ENCODE assay signal across 8 mouse cellular contexts in the genomic region with DNA sequence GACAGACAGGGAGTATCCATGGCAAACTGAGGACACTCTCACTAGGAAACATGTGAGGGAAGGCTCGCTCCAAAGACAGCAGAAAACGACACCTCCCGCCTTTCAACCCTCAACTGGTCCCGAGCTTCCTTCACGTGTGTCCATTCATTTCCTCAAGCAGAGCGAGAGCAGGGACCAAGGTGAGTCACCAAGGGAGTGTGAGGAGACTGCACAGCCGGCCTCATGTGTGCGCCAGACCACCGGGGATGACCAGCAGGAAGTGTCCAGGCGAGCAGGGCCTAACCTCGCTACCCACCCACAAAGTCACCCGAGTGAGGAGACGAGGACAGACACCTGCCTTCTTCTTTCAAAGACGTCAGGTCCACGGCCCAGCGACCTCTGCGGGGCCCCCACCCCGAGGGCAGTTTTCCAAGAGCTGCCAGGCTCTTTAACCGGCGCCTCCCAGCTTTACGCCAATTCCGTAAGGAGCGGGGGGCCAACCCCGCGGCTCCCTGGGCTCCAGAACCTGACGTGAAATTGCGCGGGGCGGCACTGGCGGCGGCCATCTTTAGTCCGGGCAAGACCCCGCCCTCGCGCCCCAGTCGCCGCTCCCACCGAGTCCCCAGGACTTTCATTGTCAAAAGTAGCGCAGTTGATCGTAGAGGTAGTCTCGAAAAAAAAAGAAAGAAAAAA. TPM values are rescaled to one million over a fixed set of nuclear protein-coding genes. Genes with fewer than 3 reads are reported as not detected.
A peak's percentile ranks its signal among the peaks of the same experiment; 100 is the strongest.
DNase-seq lines count a peak whose midpoint lies in the region; ATAC-seq lines count a peak whose summit lies in the region.

No protein-coding gene starts in this region.

- H3K4me3 ChIP-seq in forebrain, embryonic 11.5 days (ENCODE audit: low read depth, low read length): peak overlapping the region; percentile 96
- H3K4me3 ChIP-seq in liver, embryonic 16.5 days (ENCODE audit: low read depth, low read length): peak overlapping the region; percentile 88
- peak overlapping the region; percentile 99 for H3K4me3 ChIP-seq in neural tube, embryonic 13.5 days

- H3K27me3 ChIP-seq in forebrain, embryonic 11.5 days (ENCODE audit: control insufficient read depth, insufficient read depth, low read length): no peaks in the 10 kb centered on the region
- no peaks in the 10 kb centered on the region for H3K27me3 ChIP-seq in liver, embryonic 16.5 days (ENCODE audit: control insufficient read depth, insufficient read depth, low read depth, low read length)
- no peaks in the 10 kb centered on the region for H3K27me3 ChIP-seq in neural tube, embryonic 13.5 days

- peak; percentile 77 for DNase-seq in MEL-GATA-1-ER (ENCODE audit: extremely low read depth, low read depth)
- DNase-seq in forebrain, embryonic 11.5 days (ENCODE audit: low spot score): peak; percentile 94
- DNase-seq in heart, postnatal 10 days: peak; percentile 92 to 94
- peak; percentile 90 to 92 for DNase-seq in kidney, postnatal 36 days
- peak; percentile 83 to 87 for DNase-seq in urinary bladder, adult 18-20 months (ENCODE audit: low spot score in 2 of 2)

- no peaks in the 10 kb centered on the region for H3K36me3 ChIP-seq in forebrain, embryonic 11.5 days (ENCODE audit: control insufficient read depth, insufficient read depth, low read length)
- no peaks in the 10 kb centered on the region for H3K36me3 ChIP-seq in liver, embryonic 16.5 days (ENCODE audit: control insufficient read depth, insufficient read depth)
- no peaks in the 10 kb centered on the region for H3K36me3 ChIP-seq in neural tube, embryonic 13.5 days

- H3K27ac ChIP-seq in forebrain, embryonic 11.5 days (ENCODE audit: low read depth, low read length): peak overlapping the region; percentile 98
- H3K27ac ChIP-seq in liver, embryonic 16.5 days (ENCODE audit: low read length): peak overlapping the region; percentile 98
- peak overlapping the region; percentile 99 for H3K27ac ChIP-seq in neural tube, embryonic 13.5 days (replicated peaks)

- peaks cover 7% of the 10 kb centered on the region; the same call in 1 of the 2 replicates for H3K4me1 ChIP-seq in forebrain, embryonic 11.5 days (replicated peaks; ENCODE audit: control insufficient read depth, insufficient read depth, low read length)
- H3K4me1 ChIP-seq in liver, embryonic 16.5 days (ENCODE audit: control insufficient read depth, low read depth, low read length): peaks cover 18% of the 10 kb centered on the region
- H3K4me1 ChIP-seq in neural tube, embryonic 13.5 days (replicated peaks): peaks cover 34% of the 10 kb centered on the region

- intact Hi-C loops in heart, postnatal 10 days (cut with DNase I): loop anchor here (2.0 to 10.0 kb wide), 5 partner anchors 34 to 747 kb away; partner anchors contain the start of genes Dpy19l1 and Herpud2

- ATAC-seq in cerebellum, adult (ENCODE audit: insufficient number of reproducible peaks, low FRiP score, low TSS enrichment): peak; percentile 84
- peak; percentile 90 for ATAC-seq in forebrain, embryonic 11.5 days (replicated peaks; ENCODE audit: low FRiP score)
- ATAC-seq in liver, embryonic 16.5 days (ENCODE audit: low read depth): peak; percentile 74
- peak; percentile 91 for ATAC-seq in neural tube, embryonic 13.5 days (ENCODE audit: low read depth)

- WGBS in forebrain, embryonic 11.5 days: under 1% methylated on average over 41 of the region's 41 CpGs
- under 1% methylated on average over 41 of the region's 41 CpGs for WGBS in liver, embryonic 16.5 days (ENCODE audit: insufficient replicate concordance)
- under 1% methylated on average over 41 of the region's 41 CpGs for WGBS in neural tube, embryonic 13.5 days

- H3K9ac ChIP-seq in forebrain, embryonic 11.5 days (ENCODE audit: low read length): peak overlapping the region; percentile 95
- peak overlapping the region; percentile 98 for H3K9ac ChIP-seq in liver, embryonic 16.5 days (ENCODE audit: low read depth, low read length)
- H3K9ac ChIP-seq in neural tube, embryonic 13.5 days: peak overlapping the region; percentile 98

- H3K4me2 ChIP-seq in forebrain, embryonic 11.5 days (ENCODE audit: low read depth, low read length, severe bottlenecking): peak overlapping the region; percentile 67
- H3K4me2 ChIP-seq in liver, embryonic 16.5 days (ENCODE audit: low read depth, low read length): peak overlapping the region; percentile 87
- H3K4me2 ChIP-seq in neural tube, embryonic 13.5 days: peak overlapping the region; percentile 71

- no peaks in the 10 kb centered on the region for H3K9me3 ChIP-seq in forebrain, embryonic 11.5 days (ENCODE audit: control insufficient read depth, low read length)
- H3K9me3 ChIP-seq in liver, embryonic 16.5 days (replicated peaks; ENCODE audit: control insufficient read depth, low read length): no peaks in the 10 kb centered on the region
- H3K9me3 ChIP-seq in neural tube, embryonic 13.5 days: no peaks in the 10 kb centered on the region

RNA-seq across cellular contexts. Expression of gene Sept7, which starts 0.5 kb away (rescaled TPM):
- 270 and 288 TPM in 2 replicates for polyA plus RNA-seq in forebrain, embryonic 11.5 days (2014; fragmentation: Nextera tagmentation; extraction: Ambion mirVana)
- 100 to 1,000 TPM; 162 to 187 TPM for total RNA-seq in heart, postnatal 10 days (2021)
- 73.7 and 88.8 TPM in 2 replicates for polyA plus RNA-seq in liver, embryonic 16.5 days (2015; fragmentation: Nextera tagmentation; extraction: Ambion mirVana)
- 284 and 297 TPM in 2 replicates for polyA plus RNA-seq in neural tube, embryonic 13.5 days (2015; fragmentation: Nextera tagmentation; extraction: Ambion mirVana)

Comparison
In these comparisons a context has a peak if more than half of its experiments do, and no peak if none do; other contexts are left out.
1. Peak in every context shown above with its lines: DNase-seq, ATAC-seq, H3K4me3 ChIP-seq and H3K27ac ChIP-seq.